Mouse (Mus musculus): ENCODE measurements around the gene Pcgf1.

Pcgf1 gene

GRCm38 (mm10) chr6:83103130-83103650, 25.5 kb downstream of the Pcgf1 start:
- peak; percentile 26 for DNase-seq

DNA sequence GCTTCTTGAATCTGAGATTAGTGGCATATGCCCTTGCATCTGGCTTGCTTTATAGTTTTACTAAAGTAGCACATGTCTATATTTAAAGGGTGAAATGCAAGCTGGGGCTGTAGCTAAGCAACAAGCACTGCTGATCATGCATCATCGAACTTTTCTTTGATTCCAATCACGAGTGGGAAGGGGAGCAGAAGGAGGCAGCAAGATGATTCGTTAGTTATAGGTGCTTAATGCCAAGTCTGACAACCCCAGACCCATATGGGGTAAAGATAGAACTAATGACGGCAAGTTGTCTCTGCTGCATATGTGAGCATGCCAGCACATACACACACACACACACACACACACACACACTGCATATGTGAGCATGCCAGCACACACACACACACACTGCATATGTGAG, 26.5 kb downstream of the Pcgf1 start:
- DNase-seq = no peak

- peak; percentile 71 for DNase-seq
These were observed 30.1 kb downstream of the Pcgf1 start for GRCm38 (mm10) chr6:83107566-83108400.

GRCm38 (mm10) chr6:83108762-83109668, 31.3 kb downstream of the Pcgf1 start, which contains the start of gene Mrpl53:
Gene Mrpl53, plus strand, starts transcription at chr6:83109040.
- peak; percentile 79 for DNase-seq

DNA sequence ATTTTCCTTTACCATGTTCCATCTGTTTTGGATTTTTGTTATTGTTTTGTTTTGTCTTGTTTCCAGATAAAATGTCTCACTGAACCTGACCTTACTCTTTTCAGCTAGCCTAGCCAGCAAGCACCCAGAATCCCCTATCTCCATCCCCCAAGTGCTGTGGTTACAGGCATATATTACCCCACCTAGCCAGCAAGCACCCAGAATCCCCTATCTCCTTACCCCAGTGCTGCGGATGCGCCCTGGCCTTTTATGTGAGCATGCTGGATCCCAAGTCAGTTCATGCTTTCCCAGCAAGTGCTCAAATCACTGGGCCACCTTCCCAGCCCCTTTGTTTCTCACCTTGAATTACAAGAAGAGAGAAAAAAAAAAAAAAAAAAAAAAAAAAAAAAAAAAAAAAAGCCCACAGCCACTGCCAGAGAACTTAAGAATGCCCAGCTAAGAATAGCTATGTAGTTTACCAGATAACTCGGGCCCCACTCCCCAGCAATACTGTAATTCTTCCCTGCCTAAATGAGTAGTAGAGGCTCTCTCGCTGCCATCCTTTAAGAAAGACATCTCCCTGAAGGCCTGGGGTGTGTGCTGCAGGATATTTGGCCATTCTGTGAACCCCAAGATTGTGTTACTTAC, 34.0 kb downstream of the Pcgf1 start:
- no peak for DNase-seq

DNA sequence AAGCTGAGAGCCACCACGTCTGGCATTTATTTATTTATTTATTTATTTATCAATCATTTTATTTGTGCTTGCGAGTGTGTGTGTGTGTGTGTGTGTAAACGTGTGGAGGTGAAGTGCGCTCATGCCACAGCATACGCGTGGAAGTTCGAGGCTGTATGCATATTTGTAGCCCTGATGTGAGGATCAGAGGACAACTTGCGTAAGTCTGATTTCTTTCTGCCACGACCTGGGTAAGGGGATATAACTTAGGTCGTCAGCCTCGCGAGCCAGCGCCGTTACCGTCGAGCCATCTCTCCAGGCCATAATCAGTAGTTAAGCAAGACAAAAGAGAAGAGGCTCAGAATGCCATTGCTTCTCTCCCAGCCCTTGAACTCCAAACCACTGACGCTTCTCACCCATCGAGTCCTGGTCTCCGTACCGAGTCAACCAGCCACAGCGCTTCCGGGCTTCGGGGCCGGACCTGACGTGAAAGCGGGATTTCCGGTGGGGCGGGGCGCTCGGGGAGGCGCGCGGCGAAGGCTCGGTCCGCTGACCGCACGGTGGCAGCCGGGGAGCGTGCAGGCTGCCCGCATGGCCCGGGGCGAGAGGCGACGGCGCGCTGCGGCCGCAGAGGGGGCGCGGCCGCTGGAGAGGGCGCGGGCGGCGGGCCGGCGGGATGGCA, 37.5 kb downstream of the Pcgf1 start, which contains the start of gene Mogs:
Mogs (plus strand) TSS at position 486 of the 661 bp plus-strand sequence.
- peak; percentile 90 for DNase-seq

DNA sequence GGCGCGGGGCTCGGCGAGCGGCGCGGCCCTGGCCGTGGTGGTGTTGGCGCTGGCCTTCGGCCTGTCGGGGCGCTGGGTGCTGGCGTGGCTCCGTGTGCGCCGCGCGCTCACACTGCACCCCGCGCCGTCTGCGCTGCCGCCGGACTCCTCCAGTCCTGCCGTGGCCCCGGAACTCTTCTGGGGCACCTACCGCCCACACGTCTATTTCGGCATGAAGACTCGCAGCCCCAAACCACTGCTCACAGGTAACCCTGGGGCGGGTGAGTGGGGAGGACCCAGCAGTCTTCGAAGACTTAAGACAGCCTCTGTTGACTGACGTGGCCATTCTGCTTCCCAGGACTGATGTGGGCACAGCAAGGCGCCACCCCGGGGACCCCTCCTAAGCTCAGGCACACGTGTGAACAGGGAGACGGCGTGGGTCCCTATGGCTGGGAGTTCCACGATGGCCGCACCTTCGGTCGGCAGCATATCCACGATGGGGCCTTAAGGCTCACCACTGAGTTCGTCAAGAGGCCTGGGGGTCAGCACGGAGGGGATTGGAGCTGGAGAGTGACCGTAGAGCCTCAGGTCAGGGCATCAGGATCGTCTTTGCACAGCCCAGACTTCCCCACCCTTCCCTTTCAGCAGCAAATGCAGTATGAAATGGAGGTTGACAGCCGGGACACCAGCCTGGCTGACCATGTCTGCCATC, 38.2 kb downstream of the Pcgf1 start:
- no peak for DNase-seq

- DNase-seq = no peak
These were observed 38.9 kb downstream of the Pcgf1 start for GRCm38 (mm10) chr6:83116373-83117164.

- DNase-seq = no peak
These were observed 39.4 kb downstream of the Pcgf1 start for GRCm38 (mm10) chr6:83117165-83117438.

DNA sequence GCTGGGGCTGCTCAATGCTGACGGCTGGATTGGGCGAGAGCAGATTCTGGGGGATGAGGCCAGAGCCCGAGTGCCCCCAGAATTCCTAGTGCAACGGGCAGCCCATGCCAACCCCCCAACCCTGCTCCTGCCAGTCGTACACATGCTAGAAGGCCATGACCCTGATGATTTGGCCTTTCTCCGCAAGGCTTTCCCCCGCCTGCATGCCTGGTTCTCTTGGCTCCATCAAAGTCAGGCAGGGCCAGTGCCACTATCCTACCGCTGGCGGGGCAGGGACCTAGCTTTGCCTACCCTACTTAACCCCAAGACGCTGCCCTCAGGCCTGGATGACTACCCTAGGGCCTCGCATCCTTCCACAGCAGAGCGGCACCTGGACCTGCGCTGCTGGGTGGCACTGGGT, 39.9 kb downstream of the Pcgf1 start:
- no peak for DNase-seq

GRCm38 (mm10) chr6:83118369-83118768, 40.7 kb downstream of the Pcgf1 start:
- DNase-seq = no peak

DNA sequence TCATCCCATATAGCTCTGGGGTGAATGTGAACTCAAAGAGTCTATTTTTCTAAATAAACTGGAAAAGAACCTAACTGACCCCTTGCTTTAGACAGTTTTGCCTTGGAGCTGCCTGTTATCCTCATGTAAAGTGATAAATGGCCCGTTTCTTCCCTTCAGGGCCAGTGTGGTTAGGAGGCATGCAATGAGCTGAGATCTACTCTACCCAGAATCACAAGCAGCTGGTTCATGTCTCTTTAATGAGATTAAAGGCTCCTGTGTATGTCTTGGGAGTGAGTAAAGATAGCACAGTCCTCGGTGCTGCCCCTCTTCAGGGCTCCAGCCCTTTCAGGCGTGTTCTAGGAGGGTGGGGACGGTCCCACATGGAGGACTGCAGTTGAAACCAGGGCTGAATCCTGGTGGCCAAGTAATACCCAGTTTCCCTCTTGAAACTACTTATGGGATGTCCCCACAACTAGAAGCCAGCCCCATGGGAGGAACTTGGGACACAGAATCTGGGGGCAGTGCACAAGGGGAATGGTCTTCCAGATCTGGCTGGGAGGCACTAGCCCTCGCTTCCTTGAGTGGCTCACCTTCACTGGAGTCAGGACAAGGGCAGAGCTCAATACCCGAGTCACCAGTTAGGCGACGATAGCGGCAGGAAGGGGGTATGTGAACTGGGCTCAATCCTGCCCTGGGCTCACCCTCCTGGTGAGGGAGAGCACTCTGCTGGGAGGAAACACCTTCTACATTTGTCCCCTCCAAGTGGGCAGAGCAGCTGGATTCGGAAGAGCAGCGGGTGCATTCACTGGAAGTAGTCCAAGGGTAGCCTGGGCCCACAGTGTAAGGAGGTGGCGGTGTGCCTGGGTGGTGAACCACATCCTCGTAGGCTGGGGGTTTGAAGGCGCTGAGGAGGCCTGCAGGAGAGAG, 41.4 kb downstream of the Pcgf1 start:
- DNase-seq = no peak

GRCm38 (mm10) chr6:83119734-83120051, 42.0 kb downstream of the Pcgf1 start:
- peak; percentile 47 for DNase-seq

DNA sequence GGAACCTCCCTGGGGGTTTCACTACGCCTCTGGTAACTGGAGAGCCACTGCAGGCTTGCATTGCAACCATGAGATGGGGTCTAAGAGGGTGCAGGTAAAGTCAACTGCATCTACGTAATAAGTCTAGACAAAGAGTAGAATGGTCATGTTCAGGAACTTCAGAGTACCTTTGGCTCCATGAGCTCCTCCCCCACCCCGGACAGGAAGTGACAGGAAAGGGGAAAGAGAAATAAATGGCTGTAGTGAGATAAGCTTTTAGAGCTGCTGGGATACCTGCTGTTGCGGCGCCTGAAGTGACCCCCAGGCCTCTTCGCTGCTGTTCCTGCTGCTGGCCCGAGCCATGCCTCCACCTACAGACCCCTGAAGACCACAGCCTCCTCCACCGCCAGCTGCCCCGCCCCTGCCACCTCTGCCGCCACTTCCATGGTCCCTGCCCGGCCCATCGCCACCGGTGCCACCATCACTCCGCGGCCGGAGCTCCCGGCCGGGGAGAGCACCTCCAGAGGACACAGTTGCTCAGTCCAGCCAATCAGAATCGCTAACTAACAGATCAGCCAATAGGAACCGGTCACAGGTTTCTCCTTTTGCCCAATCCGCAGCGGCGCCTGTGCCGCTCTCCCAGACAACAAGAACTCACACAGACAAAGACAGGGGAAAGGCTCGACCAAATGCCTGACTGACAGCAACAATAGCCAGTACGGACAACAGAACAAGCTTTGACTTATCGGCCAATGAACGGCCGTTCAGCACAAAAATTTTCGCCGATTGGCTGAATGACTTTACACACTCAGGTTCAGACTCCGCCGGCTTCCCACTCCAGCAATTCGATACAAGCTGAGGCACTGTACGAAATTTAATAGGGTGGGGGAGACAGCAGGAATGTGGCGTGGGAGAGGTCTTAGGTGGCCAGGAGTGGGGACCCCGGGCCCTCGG, 43.5 kb downstream of the Pcgf1 start, which contains the start of gene Wbp1:
Wbp1 (minus strand) TSS at position 630 of the 933 bp plus-strand sequence.
- DNase-seq = peak; percentile 99

- DNase-seq = no peak
These were observed 44.4 kb downstream of the Pcgf1 start for GRCm38 (mm10) chr6:83121863-83122710.

DNA sequence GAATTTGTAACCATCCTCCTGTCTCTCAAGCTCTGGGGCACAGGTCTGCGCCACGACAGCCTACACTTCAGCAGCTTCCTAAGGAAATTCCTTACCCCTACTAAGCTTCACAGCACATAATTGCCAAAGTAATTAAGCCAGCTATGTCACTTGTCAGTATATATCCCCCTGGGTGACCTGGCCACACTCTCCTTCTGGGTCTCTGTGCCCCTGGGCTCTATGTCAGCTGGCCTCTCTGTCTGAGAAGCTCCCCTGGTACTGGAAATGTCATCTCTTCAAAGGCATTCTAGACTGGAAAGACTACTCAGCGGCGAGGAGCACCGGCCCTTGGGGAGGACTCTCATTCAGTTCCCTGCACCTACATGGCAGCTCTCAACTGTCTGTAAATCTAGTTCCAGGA, 45.3 kb downstream of the Pcgf1 start:
- DNase-seq = no peak

DNA sequence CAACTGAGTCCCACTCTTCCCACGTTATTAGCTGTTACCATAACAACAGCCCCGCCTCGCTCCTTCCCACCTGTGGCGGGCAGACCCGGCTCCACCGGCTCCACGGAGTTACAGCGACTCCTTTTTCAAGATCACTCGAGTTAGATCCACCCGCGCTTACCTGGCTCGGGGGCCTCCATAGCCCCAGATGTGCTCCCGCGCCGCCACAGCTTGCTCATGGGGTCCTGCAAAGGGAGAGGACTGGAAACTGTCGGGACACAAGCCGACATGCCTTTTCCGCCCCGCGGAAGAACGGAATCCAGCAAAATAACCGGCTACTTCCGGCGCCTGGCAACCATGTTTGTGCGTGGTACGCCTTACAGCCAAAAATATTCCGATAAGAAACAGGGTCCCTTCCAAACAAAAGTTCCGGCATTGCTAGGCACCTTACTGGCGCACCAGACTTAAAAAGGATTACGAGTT, 47.2 kb downstream of the Pcgf1 start:
- DNase-seq = peak; percentile 93

DNA sequence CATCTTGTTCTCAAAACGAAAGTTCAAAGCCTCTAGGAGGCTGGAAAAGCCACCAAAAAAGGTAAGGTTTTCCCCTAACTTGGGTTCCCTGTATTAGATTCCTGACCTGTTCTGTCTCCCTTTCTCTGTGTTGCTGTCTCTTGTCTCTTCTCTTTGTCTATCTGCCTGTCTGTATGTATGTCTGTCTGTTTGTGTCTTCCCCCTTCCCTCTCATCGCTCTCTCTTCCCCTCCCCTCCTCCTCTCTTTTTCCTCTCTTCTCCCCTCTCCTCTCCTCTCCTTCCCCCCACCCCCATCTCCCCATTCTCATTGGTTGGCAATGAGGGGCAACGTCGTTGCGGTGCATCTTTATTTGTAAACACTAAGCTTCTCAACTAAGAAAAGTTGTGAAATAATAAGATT, 47.7 kb downstream of the Pcgf1 start, which contains the start of gene Ino80b:
Ino80b (minus strand) TSS at position 101 of the 400 bp plus-strand sequence.
- DNase-seq = no peak
